Mouse (Mus musculus) midbrain, embryonic 11.5 days (tissue): Measurements from ENCODE around the gene Mettl16. TPM values are rescaled to one million over a fixed set of nuclear protein-coding genes. Genes with fewer than 3 reads are reported as not detected.

Source experiments
- ATAC-seq: fragments of 200-750 bp; cut with Nextera tagmentation; 2 replicates; pipeline ENCODE4 v1.8.0; 2017; ENCODE audit warnings: moderate TSS enrichment, moderate library complexity; ENCODE audit not compliant: low FRiP score
- DNase-seq: peaks from one replicate; pipeline ENCODE4 v3.0.0; 2015; ENCODE audit warnings: low spot score; ENCODE audit errors: missing footprints
- H3K27ac ChIP-seq: fragments of 300-500 bp; sonication (generic); 2 replicates; pipeline ENCODE4 v1.5.1; 2014; ENCODE audit warnings: low read depth, low read length
- H3K27me3 ChIP-seq: fragments of 300-500 bp; sonication (generic); 2 replicates; pipeline ENCODE4 v1.6.1; 2014; ENCODE audit warnings: mild to moderate bottlenecking, low read length, moderate library complexity, mixed read lengths; ENCODE audit not compliant: control insufficient read depth, insufficient read depth
- H3K36me3 ChIP-seq: fragments of 300-500 bp; sonication (generic); 2 replicates; pipeline ENCODE4 v1.6.1; 2014; ENCODE audit warnings: mild to moderate bottlenecking, low read length, moderate library complexity, mixed read lengths; ENCODE audit not compliant: control insufficient read depth, insufficient read depth
- H3K4me1 ChIP-seq: fragments of 300-500 bp; sonication (generic); 2 replicates; pipeline ENCODE4 v1.6.1; 2014; ENCODE audit warnings: low read length; ENCODE audit not compliant: control insufficient read depth, insufficient read depth
- H3K4me2 ChIP-seq: fragments of 300-500 bp; sonication (generic); 2 replicates; pipeline ENCODE4 v1.6.1; 2014; ENCODE audit warnings: mild to moderate bottlenecking, moderate library complexity
- H3K4me3 ChIP-seq: fragments of 300-500 bp; sonication (generic); 2 replicates; pipeline ENCODE4 v1.5.1; 2014; ENCODE audit warnings: low read depth, low read length
- H3K9ac ChIP-seq: fragments of 300-500 bp; sonication (generic); 2 replicates; pipeline ENCODE4 v1.6.1; 2014; ENCODE audit warnings: low read length
- H3K9me3 ChIP-seq: fragments of 300-500 bp; sonication (generic); 2 replicates; pipeline ENCODE4 v1.6.1; 2016; ENCODE audit warnings: low read length; ENCODE audit not compliant: control insufficient read depth
- WGBS: fragments of 180-500 bp; shearing (Covaris S2); extraction: QIAGEN DNeasy Blood & Tissue Kit; methylation state at CpG from one replicate; pipeline ENCODE4 v1.1.7; 2014; 5-methylcytosine and 5-hydroxymethylcytosine counted together
- polyA plus RNA-seq: library from polyadenylated mRNA; unstranded; fragments of >200 nt; fragmentation: Nextera tagmentation; extraction: Ambion mirVana; gene quantifications from 2 replicates; pipeline ENCODE4 v1.2.1, GENCODE M21; 2014

The Mettl16 gene
- polyA plus RNA-seq, 1 experiment from 2014 or later, result 48.5 TPM

GRCm38 (mm10) chr11:74866640-74867039 lies 96.0 kb downstream of the Mettl16 start:
- ATAC-seq (no peak), DNase-seq (no peak)
- Histone ChIP-seq H3K27ac (no peak overlapping the region), H3K9ac (no peak overlapping the region), H3K9me3 (no peaks in the 10 kb centered on the region), H3K4me1 (no peaks in the 10 kb centered on the region; the same call in 1 of the 2 replicates), H3K27me3 (no peaks in the 10 kb centered on the region), H3K36me3 (no peaks in the 10 kb centered on the region), H3K4me2 (no peak overlapping the region), H3K4me3 (no peak overlapping the region)
- WGBS, result 89% methylated on average over 4 of the region's 4 CpGs

- ATAC-seq (no peak), DNase-seq (no peak)
- Histone ChIP-seq H3K4me3 (no peak overlapping the region), H3K36me3 (no peaks in the 10 kb centered on the region), H3K9ac (no peak overlapping the region), H3K27ac (no peak overlapping the region), H3K4me1 (no peaks in the 10 kb centered on the region; the same call in 1 of the 2 replicates), H3K27me3 (no peaks in the 10 kb centered on the region), H3K4me2 (no peak overlapping the region), H3K9me3 (no peaks in the 10 kb centered on the region)
- 88% methylated on average over 2 of the region's 2 CpGs for WGBS
Observed at GRCm38 (mm10) chr11:74867181-74867580, 96.6 kb downstream of the Mettl16 start.

- no peaks in the 10 kb centered on the region for H3K36me3 ChIP-seq
- no peak overlapping the region for H3K9ac ChIP-seq
- DNase-seq (no peak), ATAC-seq (no peak)
- no peak overlapping the region for H3K4me3 ChIP-seq
- no peaks in the 10 kb centered on the region; the same call in 1 of the 2 replicates for H3K4me1 ChIP-seq
- no peaks in the 10 kb centered on the region for H3K27me3 ChIP-seq
- no peak overlapping the region for H3K4me2 ChIP-seq
- no peaks in the 10 kb centered on the region for H3K9me3 ChIP-seq
- H3K27ac ChIP-seq, result no peak overlapping the region
- 88% methylated on average over 13 of the region's 13 CpGs for WGBS
Observed at GRCm38 (mm10) chr11:74868046-74868760, 97.6 kb downstream of the Mettl16 start.

- 83% methylated on average over 6 of the region's 6 CpGs for WGBS
- no peak overlapping the region for H3K4me2 ChIP-seq
- DNase-seq, result no peak
- H3K9ac ChIP-seq, result no peak overlapping the region
- no peaks in the 10 kb centered on the region for H3K9me3 ChIP-seq
- H3K27ac ChIP-seq, result 0 out of 2 replicates have a peak overlapping the region, but pooled peaks have one; percentile 10
- H3K36me3 ChIP-seq, result no peaks in the 10 kb centered on the region
- no peaks in the 10 kb centered on the region for H3K27me3 ChIP-seq
- peak; percentile 27; the same call in 1 of the 2 replicates for ATAC-seq
- H3K4me1 ChIP-seq, result no peaks in the 10 kb centered on the region; the same call in 1 of the 2 replicates
- H3K4me3 ChIP-seq, result no peak overlapping the region
Observed at GRCm38 (mm10) chr11:74869603-74870002, 99.0 kb downstream of the Mettl16 start.

- Histone ChIP-seq H3K9me3 (no peaks in the 10 kb centered on the region), H3K27ac (no peak overlapping the region), H3K4me3 (no peak overlapping the region), H3K4me2 (no peak overlapping the region), H3K4me1 (no peaks in the 10 kb centered on the region; the same call in 1 of the 2 replicates), H3K27me3 (no peaks in the 10 kb centered on the region), H3K9ac (no peak overlapping the region), H3K36me3 (no peaks in the 10 kb centered on the region)
- no peak for DNase-seq
- ATAC-seq, result no peak
- 79% methylated on average over 4 of the region's 4 CpGs for WGBS
Observed at GRCm38 (mm10) chr11:74870544-74870943, 99.9 kb downstream of the Mettl16 start.

- H3K4me1 ChIP-seq, result no peaks in the 10 kb centered on the region; the same call in 1 of the 2 replicates
- no peak overlapping the region for H3K9ac ChIP-seq
- no peak overlapping the region for H3K27ac ChIP-seq
- 39% methylated on average over 12 of the region's 12 CpGs for WGBS
- no peak overlapping the region for H3K4me3 ChIP-seq
- DNase-seq, result no peak
- no peaks in the 10 kb centered on the region for H3K27me3 ChIP-seq
- H3K9me3 ChIP-seq, result no peaks in the 10 kb centered on the region
- no peak overlapping the region for H3K4me2 ChIP-seq
- no peaks in the 10 kb centered on the region for H3K36me3 ChIP-seq
- ATAC-seq, result no peak
Observed at GRCm38 (mm10) chr11:74870991-74871622, 100.5 kb downstream of the Mettl16 start.

GRCm38 (mm10) chr11:74874630-74875029 lies 104.0 kb downstream of the Mettl16 start:
- Histone ChIP-seq H3K9me3 (no peaks in the 10 kb centered on the region), H3K4me3 (no peak overlapping the region), H3K36me3 (no peaks in the 10 kb centered on the region), H3K27me3 (no peaks in the 10 kb centered on the region), H3K27ac (no peak overlapping the region), H3K9ac (no peak overlapping the region), H3K4me1 (peaks cover 7% of the 10 kb centered on the region; the same call in 1 of the 2 replicates), H3K4me2 (no peak overlapping the region)
- WGBS, result 65% methylated on average over 3 of the region's 3 CpGs
- no peak for ATAC-seq
- DNase-seq, result no peak

- Histone ChIP-seq H3K4me1 (peaks cover 7% of the 10 kb centered on the region; the same call in 1 of the 2 replicates), H3K9ac (no peak overlapping the region), H3K27me3 (no peaks in the 10 kb centered on the region), H3K27ac (peak overlapping the region; percentile 35; the same call in 1 of the 2 replicates), H3K4me3 (no peak overlapping the region), H3K36me3 (no peaks in the 10 kb centered on the region), H3K4me2 (no peak overlapping the region), H3K9me3 (no peaks in the 10 kb centered on the region)
- DNase-seq (no peak), ATAC-seq (peak; percentile 93)
- 1% methylated on average over 9 of the region's 9 CpGs for WGBS
Observed at GRCm38 (mm10) chr11:74876801-74877200, 106.2 kb downstream of the Mettl16 start.
